Mouse (Mus musculus) forebrain, embryonic 12.5 days (tissue): ENCODE measurements around the gene Nob1. TPM values are rescaled to one million over a fixed set of nuclear protein-coding genes. Genes with fewer than 3 reads are reported as not detected.

Source experiments
- ATAC-seq: fragments of 200-750 bp; cut with Nextera tagmentation; 2 replicates; pipeline ENCODE4 v1.8.0; 2017; ENCODE audit warnings: moderate TSS enrichment; ENCODE audit not compliant: low FRiP score
- H3K27ac ChIP-seq: fragments of 300-500 bp; sonication (generic); 2 replicates; pipeline ENCODE4 v1.5.1; 2016; ENCODE audit warnings: mild to moderate bottlenecking
- H3K27me3 ChIP-seq: fragments of 300-500 bp; sonication (generic); 2 replicates; pipeline ENCODE4 v1.6.1; 2016; ENCODE audit warnings: mild to moderate bottlenecking
- H3K36me3 ChIP-seq: fragments of 300-500 bp; sonication (generic); replicated peaks from 2 replicates; pipeline ENCODE4 v1.6.1; 2016; ENCODE audit warnings: mild to moderate bottlenecking
- H3K4me1 ChIP-seq: fragments of 300-500 bp; sonication (generic); 2 replicates; pipeline ENCODE4 v1.6.1; 2016
- H3K4me2 ChIP-seq: fragments of 300-500 bp; sonication (generic); 2 replicates; pipeline ENCODE4 v1.6.1; 2016; ENCODE audit warnings: mild to moderate bottlenecking, moderate library complexity
- H3K4me3 ChIP-seq: fragments of 300-500 bp; sonication (generic); replicated peaks from 2 replicates; pipeline ENCODE4 v1.5.1; 2016; ENCODE audit warnings: mild to moderate bottlenecking
- H3K9ac ChIP-seq: fragments of 300-500 bp; sonication (generic); 2 replicates; pipeline ENCODE4 v1.6.1; 2016; ENCODE audit warnings: mild to moderate bottlenecking
- H3K9me3 ChIP-seq: fragments of 300-500 bp; sonication (generic); 2 replicates; pipeline ENCODE4 v1.6.1; 2016
- WGBS: fragments of 180-500 bp; shearing (Covaris S2); methylation state at CpG from one replicate; pipeline ENCODE4 v1.1.7; 2016; 5-methylcytosine and 5-hydroxymethylcytosine counted together
- polyA plus RNA-seq: library from polyadenylated mRNA; unstranded; fragments of >200 nt; fragmentation: Nextera tagmentation; extraction: Ambion mirVana; gene quantifications from 2 replicates; pipeline ENCODE4 v1.2.1, GENCODE M21; 2016

Nob1 gene
- polyA plus RNA-seq, 1 experiment from 2014 or later, result 80.4 TPM

DNA sequence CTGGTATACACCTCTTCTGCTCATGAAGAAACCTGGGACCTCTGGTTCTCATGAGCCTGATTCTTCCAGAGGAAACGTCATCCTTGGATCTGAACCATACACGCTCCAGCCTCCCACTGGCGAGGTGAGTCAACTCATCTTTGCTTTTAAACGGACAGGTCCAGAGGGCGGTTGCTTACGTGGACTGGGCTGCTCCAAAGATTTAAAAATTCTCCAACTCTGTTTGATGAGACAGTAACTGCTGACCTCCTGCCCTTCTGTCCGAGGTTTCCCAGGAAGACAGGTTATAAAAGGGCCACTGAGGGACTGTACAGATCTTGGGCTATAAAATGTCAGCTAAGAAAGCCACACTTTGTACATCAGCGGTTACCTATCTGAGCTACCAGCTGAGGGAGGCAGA lies 6.0 kb upstream of the Nob1 start:
- no peak overlapping the region for H3K27ac ChIP-seq
- H3K36me3 ChIP-seq, result no peaks in the 10 kb centered on the region
- WGBS, result 84% methylated on average over 8 of the region's 8 CpGs
- ATAC-seq, result no peak
- no peak overlapping the region for H3K4me2 ChIP-seq
- H3K27me3 ChIP-seq, result no peaks in the 10 kb centered on the region
- no peaks in the 10 kb centered on the region for H3K9me3 ChIP-seq
- no peak overlapping the region for H3K4me3 ChIP-seq
- peaks cover 3% of the 10 kb centered on the region; the same call in 1 of the 2 replicates for H3K4me1 ChIP-seq
- no peak overlapping the region for H3K9ac ChIP-seq

GRCm38 (mm10) chr8:107425230-107425597 lies 363 bp upstream of the Nob1 start:
- 52% methylated on average over 8 of the region's 8 CpGs for WGBS
- Histone ChIP-seq H3K27ac (no peak overlapping the region), H3K4me3 (peak overlapping the region; percentile 87; the same call in 1 of the 2 replicates), H3K9me3 (no peaks in the 10 kb centered on the region), H3K36me3 (peaks cover 24% of the 10 kb centered on the region), H3K9ac (no peak overlapping the region), H3K27me3 (no peaks in the 10 kb centered on the region), H3K4me2 (no peak overlapping the region), H3K4me1 (peaks cover 15% of the 10 kb centered on the region)
- no peak for ATAC-seq

DNA sequence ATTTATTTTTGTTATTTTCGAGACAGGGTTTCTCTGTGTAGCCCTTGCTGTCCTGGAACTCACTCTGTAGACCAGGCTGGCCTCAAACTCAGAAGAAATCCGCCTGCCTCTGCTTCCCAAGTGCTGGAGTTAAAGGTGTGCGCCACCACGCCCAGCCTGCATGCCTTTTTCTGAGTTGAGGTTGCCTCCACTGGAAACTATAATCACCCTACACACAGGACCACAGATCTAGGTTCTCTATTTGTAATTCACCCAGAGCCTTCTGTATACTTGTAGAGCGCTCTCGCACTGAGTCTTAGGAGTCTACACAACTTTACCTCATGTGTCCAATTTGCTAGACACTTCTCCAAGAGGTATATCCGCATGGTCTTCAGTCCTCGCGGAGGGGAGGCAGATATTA lies 675 bp downstream of the Nob1 start:
- H3K4me2 ChIP-seq, result peak overlapping the region; percentile 61
- H3K27ac ChIP-seq, result no peak overlapping the region
- no peaks in the 10 kb centered on the region for H3K9me3 ChIP-seq
- WGBS, result 31% methylated on average over 9 of the region's 9 CpGs
- ATAC-seq, result no peak
- H3K9ac ChIP-seq, result peak overlapping the region; percentile 82
- peak overlapping the region; percentile 87 for H3K4me3 ChIP-seq
- H3K27me3 ChIP-seq, result no peaks in the 10 kb centered on the region
- H3K36me3 ChIP-seq, result peaks cover 34% of the 10 kb centered on the region
- peaks cover 15% of the 10 kb centered on the region for H3K4me1 ChIP-seq

DNA sequence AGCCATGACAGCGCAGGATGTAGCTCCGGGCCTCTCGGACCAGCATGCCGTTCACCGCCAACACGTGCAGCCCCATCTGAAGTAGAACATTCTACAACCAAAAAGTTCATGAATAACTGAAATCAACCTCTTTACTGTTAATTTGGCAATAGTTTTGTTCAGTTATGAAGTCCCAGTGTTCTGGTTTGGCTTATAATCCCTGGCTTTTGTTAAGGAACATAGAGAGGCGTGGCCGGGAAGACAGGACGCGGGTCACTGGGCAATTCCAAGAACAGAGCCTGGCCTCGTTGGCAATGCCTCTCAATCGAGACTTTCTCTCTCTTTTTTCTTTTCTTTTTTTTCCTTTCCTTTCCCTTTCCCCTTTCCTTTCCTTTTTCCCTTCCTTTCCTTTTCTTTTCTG lies 7.8 kb downstream of the Nob1 start:
- Histone ChIP-seq H3K4me1 (peaks cover 3% of the 10 kb centered on the region; the same call in 1 of the 2 replicates), H3K4me3 (no peak overlapping the region), H3K4me2 (no peak overlapping the region), H3K27me3 (no peaks in the 10 kb centered on the region), H3K9ac (no peak overlapping the region), H3K9me3 (no peaks in the 10 kb centered on the region), H3K27ac (no peak overlapping the region), H3K36me3 (peaks cover 98% of the 10 kb centered on the region)
- WGBS, result 86% methylated on average over 12 of the region's 12 CpGs
- ATAC-seq, result no peak

DNA sequence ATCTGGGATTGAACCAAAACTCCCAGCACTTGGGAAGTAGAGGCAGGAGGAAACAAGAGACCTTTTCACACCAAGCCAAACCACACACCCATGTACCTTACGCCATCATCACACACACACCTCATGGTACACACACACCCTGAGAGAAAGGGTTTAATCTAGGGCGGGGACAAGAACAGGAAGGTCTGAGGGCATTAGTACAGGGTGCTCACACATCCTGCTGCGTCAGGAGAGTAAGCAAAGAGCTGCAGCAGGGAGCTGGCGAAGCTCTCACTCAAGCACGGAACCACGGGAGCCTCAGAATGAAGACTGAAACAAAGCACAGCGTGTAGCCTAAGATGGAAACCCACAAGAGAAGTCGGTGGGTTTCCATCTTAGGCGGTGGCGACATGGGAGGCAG lies 11.0 kb downstream of the Nob1 start:
- peaks cover 98% of the 10 kb centered on the region for H3K36me3 ChIP-seq
- no peak overlapping the region for H3K4me3 ChIP-seq
- ATAC-seq, result no peak
- no peak overlapping the region for H3K9ac ChIP-seq
- no peak overlapping the region for H3K4me2 ChIP-seq
- WGBS, result 91% methylated on average over 10 of the region's 10 CpGs
- H3K27me3 ChIP-seq, result no peaks in the 10 kb centered on the region
- H3K4me1 ChIP-seq, result no peaks in the 10 kb centered on the region
- H3K27ac ChIP-seq, result no peak overlapping the region
- no peaks in the 10 kb centered on the region for H3K9me3 ChIP-seq

DNA sequence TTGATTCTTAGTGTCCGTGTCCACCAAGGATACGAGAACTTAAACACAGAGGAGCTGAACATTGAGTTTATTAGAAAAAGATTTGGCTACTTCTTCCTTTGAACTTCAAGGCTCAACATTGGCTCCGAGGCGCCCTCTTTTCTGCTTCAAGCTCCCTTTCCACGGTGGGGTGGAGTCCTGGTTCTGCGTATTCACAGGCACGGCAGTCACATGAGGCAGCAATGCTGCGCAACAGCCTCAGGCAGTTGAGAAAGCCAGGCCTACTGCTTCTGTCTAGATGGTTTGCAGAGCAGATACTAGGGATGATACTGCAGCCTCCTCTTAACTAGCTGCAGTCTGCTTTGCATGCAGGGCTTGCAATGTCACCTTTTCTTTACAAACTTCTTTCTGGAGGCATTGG lies 12.3 kb downstream of the Nob1 start:
- Histone ChIP-seq H3K4me3 (no peak overlapping the region), H3K27me3 (no peaks in the 10 kb centered on the region), H3K36me3 (peaks cover 88% of the 10 kb centered on the region), H3K27ac (no peak overlapping the region), H3K4me1 (no peaks in the 10 kb centered on the region), H3K9me3 (no peaks in the 10 kb centered on the region), H3K9ac (no peak overlapping the region), H3K4me2 (no peak overlapping the region)
- ATAC-seq, result no peak
- 93% methylated on average over 8 of the region's 8 CpGs for WGBS

DNA sequence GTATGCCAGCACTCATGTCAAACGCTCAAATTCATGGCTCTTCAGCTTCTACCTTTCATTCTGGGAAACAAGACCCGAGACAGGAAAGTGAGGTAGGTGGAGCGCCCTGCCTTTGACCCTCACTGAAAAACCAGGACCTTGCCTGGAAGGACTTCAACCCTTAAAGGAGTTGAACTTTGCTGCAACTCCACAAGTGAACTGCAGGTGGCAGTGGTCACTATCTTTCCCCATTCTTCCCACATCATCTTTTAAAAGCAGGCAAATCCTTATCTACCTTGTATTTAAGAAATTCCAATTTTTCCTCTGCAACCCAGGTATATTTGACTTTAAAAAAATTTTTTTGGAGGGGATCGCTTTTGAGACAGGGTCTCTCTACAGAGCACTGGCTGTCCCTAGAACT lies 13.5 kb downstream of the Nob1 start:
- ATAC-seq, result no peak
- no peak overlapping the region for H3K4me3 ChIP-seq
- no peak overlapping the region for H3K4me2 ChIP-seq
- H3K36me3 ChIP-seq, result peaks cover 83% of the 10 kb centered on the region
- no peak overlapping the region for H3K9ac ChIP-seq
- no peaks in the 10 kb centered on the region for H3K9me3 ChIP-seq
- H3K27me3 ChIP-seq, result no peaks in the 10 kb centered on the region
- H3K27ac ChIP-seq, result no peak overlapping the region
- no peaks in the 10 kb centered on the region for H3K4me1 ChIP-seq
- 88% methylated on average over 4 of the region's 4 CpGs for WGBS

DNA sequence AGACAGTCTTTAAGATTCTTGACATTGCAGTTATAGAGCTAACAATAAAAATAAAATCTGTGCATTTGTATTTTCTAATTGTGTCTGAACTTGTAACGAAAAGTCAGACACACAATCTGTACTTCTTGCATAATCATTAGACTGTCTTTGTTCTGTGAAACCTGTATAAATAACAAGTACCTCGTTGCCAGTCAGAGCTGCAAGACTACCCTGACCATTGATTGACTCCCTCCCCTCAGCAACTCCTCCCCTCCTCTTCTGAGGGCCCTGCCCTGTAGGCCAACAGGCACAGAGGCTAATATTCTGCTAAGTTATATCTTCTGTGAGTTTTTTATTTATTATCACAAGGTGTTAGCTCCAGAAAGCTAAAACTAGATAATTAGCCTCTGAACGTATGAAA lies 18.9 kb downstream of the Nob1 start:
- Histone ChIP-seq H3K4me1 (peaks cover 16% of the 10 kb centered on the region), H3K9ac (no peak overlapping the region), H3K27ac (no peak overlapping the region), H3K27me3 (no peaks in the 10 kb centered on the region), H3K36me3 (peaks cover 28% of the 10 kb centered on the region), H3K4me2 (no peak overlapping the region), H3K4me3 (no peak overlapping the region), H3K9me3 (no peaks in the 10 kb centered on the region)
- no peak for ATAC-seq
- 67% methylated on average over 3 of the region's 3 CpGs for WGBS

DNA sequence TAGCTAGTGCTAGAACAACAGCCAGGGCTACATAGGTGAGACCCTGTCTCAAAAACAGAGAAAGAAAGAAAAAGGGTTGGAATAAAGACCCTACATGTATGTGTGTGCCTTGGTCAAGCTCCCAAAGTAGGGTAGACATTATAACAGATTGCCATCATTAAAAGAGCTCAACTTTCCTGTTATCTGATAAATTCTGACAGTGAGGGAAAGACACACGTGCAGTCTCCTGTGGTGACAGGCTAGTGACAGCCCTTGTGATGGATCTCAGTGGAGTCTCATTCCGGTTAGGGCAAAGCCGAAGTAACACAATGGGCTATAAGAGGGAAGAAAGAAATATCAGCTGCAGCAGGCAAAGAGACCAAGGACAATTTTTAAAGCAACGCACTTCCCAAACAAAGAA lies 20.8 kb downstream of the Nob1 start:
- Histone ChIP-seq H3K36me3 (peaks cover 10% of the 10 kb centered on the region; the same call in 1 of the 2 replicates), H3K27me3 (no peaks in the 10 kb centered on the region), H3K9me3 (no peaks in the 10 kb centered on the region), H3K4me3 (no peak overlapping the region), H3K27ac (no peak overlapping the region), H3K4me2 (no peak overlapping the region), H3K4me1 (peaks cover 16% of the 10 kb centered on the region), H3K9ac (no peak overlapping the region)
- ATAC-seq, result no peak
- 84% methylated on average over 4 of the region's 4 CpGs for WGBS

- peak within 1 kb of the TSS; percentile 15; the same call in 1 of the 2 replicates for H3K27ac ChIP-seq
- H3K9me3 ChIP-seq, result no peaks in the 10 kb centered on the region
- no peaks in the 10 kb centered on the region for H3K27me3 ChIP-seq
- H3K36me3 ChIP-seq, result 0 out of 2 replicates have a peak, but pooled peaks cover 6% of the 10 kb centered on the region
- peak within 1 kb of the TSS; percentile 24 for H3K4me3 ChIP-seq
- WGBS, result 14% methylated on average over 22 of the region's 22 CpGs
- peak; percentile 97 for ATAC-seq
- peaks cover 16% of the 10 kb centered on the region for H3K4me1 ChIP-seq
- peak within 1 kb of the TSS; percentile 57 for H3K4me2 ChIP-seq
- H3K9ac ChIP-seq, result peak within 1 kb of the TSS; percentile 40; the same call in 1 of the 2 replicates
These were observed 21.6 kb downstream of the Nob1 start, which contains the start of gene Nqo1 for GRCm38 (mm10) chr8:107403038-107403781. TSS of gene Nqo1 (minus strand) at chr8:107403206.

DNA sequence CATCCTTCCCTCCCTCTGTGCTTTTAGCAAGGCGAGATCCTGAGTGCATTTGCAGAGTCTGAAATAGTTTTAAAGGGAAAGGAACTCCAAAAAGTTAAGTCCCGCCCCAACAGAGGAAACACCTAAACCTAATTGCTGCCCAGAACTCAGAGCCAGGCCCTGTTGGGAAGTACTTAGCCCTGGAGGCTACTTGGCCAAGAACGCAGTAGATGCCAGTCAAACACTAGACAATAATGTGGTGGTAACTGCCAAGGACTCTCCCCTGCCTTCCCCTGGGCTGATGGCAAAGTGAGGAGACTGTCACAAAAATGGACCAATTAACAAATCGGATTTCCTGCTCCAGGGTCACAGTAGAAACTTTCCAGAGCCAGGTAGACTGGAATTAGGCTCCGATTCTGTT lies 23.0 kb downstream of the Nob1 start:
- Histone ChIP-seq H3K9ac (no peak overlapping the region), H3K27ac (no peak overlapping the region), H3K9me3 (no peaks in the 10 kb centered on the region), H3K36me3 (no peaks in the 10 kb centered on the region), H3K27me3 (no peaks in the 10 kb centered on the region), H3K4me2 (no peak overlapping the region), H3K4me1 (peaks cover 16% of the 10 kb centered on the region), H3K4me3 (no peak overlapping the region)
- WGBS, result 80% methylated on average over 5 of the region's 5 CpGs
- ATAC-seq, result no peak

DNA sequence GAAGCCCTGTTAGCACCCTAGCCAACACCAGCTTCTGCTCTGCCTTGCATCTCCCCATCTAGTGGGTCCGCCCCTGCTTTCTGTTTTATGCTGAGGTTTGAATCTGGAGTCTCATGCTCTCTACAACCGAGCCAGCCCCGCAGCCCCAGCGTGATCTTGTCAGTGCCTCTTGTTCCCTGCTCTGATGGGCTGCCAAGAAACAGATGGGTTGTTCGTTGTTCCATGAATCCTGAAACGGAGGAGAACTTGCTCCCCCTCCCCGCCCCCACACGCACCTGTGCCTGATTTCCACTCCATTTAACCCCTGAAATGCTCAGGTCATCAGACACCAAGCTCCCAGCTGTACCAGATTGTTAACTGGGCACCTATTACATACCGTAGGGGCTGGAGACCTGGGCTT lies 25.4 kb downstream of the Nob1 start:
- no peak for ATAC-seq
- Histone ChIP-seq H3K4me1 (peaks cover 16% of the 10 kb centered on the region), H3K9me3 (no peaks in the 10 kb centered on the region), H3K27me3 (no peaks in the 10 kb centered on the region), H3K9ac (no peak overlapping the region), H3K4me3 (no peak overlapping the region), H3K36me3 (no peaks in the 10 kb centered on the region), H3K27ac (no peak overlapping the region), H3K4me2 (no peak overlapping the region)
- WGBS, result 35% methylated on average over 9 of the region's 9 CpGs

DNA sequence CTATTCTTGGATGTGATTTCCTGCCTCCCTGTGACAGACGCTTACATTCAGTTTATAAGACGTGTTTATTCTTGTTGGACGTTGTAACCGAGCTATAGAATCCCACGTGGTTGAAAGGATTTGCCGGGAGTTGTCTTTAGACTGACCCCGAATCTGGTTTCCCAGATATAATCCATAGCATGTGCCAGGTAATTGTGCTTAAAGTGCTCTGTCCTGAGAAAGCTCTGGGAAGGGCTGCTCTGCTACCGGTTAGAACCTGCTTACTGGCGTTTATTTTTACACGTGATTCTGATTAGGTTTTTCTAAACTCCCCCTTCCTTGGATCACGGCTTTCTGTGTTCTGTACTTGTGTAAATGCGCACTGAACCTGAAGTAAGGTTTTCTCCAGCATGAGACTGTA lies 27.2 kb downstream of the Nob1 start:
- WGBS, result 61% methylated on average over 12 of the region's 12 CpGs

More for the DNA sequence above, 27.2 kb downstream of the Nob1 start:
- Histone ChIP-seq H3K9ac (no peak overlapping the region), H3K9me3 (no peaks in the 10 kb centered on the region), H3K36me3 (no peaks in the 10 kb centered on the region), H3K27me3 (no peaks in the 10 kb centered on the region), H3K4me3 (no peak overlapping the region), H3K27ac (no peak overlapping the region), H3K4me1 (peaks cover 4% of the 10 kb centered on the region), H3K4me2 (no peak overlapping the region)
- no peak for ATAC-seq
